Mouse (Mus musculus): Measurements from ENCODE around the gene Hmg20a. TPM values are rescaled to one million over a fixed set of nuclear protein-coding genes. Genes with fewer than 3 reads are reported as not detected.

The Hmg20a gene
- polyA plus RNA-seq, 1 experiment from 2014 or later, result 11.5 TPM

DNA sequence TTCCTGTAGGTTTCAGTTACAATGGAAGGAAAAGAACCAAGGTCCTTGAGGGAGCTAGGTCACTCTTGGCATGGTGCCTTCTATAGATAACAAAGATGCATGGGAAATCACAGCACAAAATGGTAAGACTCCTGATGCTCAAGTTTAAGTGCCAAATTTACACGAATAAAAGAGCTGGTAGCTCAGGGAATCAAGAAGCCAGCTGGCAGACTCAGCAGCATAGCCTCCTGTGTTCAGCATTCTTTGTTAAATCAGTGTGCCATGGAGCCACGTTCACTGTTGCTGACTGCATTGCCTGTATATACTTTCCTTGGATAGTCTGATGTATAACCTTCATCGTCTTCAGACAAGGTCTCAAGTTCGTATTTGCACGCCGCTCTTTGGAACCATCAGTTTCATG lies 33.2 kb downstream of the Hmg20a start:
- Histone ChIP-seq H3K9me3 (replicated peaks) (no peaks in the 10 kb centered on the region), H3K4me3 (replicated peaks) (no peak overlapping the region), H3K27me3 (no peaks in the 10 kb centered on the region), H3K36me3 (replicated peaks) (no peaks in the 10 kb centered on the region), H3K9ac (no peak overlapping the region), H3K27ac (replicated peaks) (no peak overlapping the region), H3K4me1 (replicated peaks) (peaks cover 16% of the 10 kb centered on the region), H3K4me2 (no peak overlapping the region)
- no peak for ATAC-seq (ENCODE audit: insufficient read depth)
- 81% methylated on average over 6 of the region's 6 CpGs for WGBS (ENCODE audit: insufficient replicate concordance)

DNA sequence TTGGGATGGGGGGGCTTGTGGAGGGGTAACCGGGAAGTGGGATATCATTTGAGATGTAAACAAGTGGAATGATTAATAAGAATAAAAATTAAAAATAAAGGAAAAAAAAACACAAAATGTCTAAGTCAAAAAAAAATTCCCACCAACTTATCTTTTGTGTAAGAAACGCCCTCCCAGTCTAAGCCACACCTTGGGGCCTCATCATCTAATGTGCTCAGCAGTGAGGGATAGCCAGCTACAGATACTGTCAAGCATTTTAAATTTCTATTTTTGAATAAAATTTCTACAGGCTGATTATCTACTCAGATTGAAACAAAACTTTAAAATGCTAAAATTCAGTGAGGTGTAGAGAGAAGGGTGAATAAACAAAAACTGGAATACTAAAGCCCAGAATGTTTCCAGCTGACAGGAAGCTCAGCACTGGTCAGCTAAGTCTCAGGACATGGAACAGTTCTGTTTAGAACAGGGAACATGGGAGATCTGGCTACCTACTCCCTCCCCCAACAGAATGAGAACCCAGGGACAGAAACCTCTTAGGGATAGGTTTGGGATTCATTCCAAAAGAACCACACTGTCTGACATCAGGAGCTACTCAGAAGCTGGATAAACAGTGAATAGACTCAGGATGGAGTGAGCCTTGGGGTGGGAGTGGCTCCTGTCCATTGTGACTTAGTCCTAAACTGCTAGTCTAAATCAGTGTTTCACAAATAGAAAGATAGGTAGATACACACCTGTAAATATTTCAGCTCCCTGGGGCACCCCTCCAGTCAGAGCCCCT lies 34.8 kb downstream of the Hmg20a start:
- no peaks in the 10 kb centered on the region for H3K27me3 ChIP-seq
- no peak overlapping the region for H3K4me3 ChIP-seq (replicated peaks)
- H3K9ac ChIP-seq, result no peak overlapping the region
- no peaks in the 10 kb centered on the region for H3K36me3 ChIP-seq (replicated peaks)
- no peaks in the 10 kb centered on the region for H3K9me3 ChIP-seq (replicated peaks)
- H3K4me2 ChIP-seq, result peak overlapping the region; percentile 32; the same call in 1 of the 2 replicates
- WGBS (ENCODE audit: insufficient replicate concordance), result 59% methylated on average over 2 of the region's 2 CpGs
- no peak overlapping the region for H3K27ac ChIP-seq (replicated peaks)
- peaks cover 16% of the 10 kb centered on the region for H3K4me1 ChIP-seq (replicated peaks)
- ATAC-seq (ENCODE audit: insufficient read depth), result peak; percentile 49; the same call in 1 of the 2 replicates

DNA sequence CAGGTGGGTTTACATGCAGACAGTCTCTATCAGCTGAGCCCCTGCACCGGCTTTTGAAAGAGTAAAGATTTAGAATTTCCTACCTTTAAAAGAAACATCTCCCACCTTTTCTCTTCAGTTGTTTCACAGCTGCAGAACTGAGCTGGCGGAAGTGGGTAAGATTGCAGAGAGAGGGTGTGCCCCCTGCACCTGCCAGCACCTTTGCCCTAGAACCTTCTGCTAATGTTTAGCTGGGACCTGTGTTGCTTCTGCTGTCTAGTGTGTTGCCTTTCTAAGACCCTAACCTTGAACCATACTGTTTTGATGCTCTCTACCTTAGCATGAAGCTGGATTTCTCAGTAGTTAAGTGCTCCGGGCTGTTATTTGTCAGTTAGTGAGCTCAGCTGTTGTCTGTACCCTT lies 38.0 kb downstream of the Hmg20a start:
- 65% methylated on average over 3 of the region's 3 CpGs for WGBS (ENCODE audit: insufficient replicate concordance)
- Histone ChIP-seq H3K27me3 (no peaks in the 10 kb centered on the region), H3K27ac (replicated peaks) (no peak overlapping the region), H3K4me1 (replicated peaks) (peaks cover 16% of the 10 kb centered on the region), H3K36me3 (replicated peaks) (no peaks in the 10 kb centered on the region), H3K4me2 (no peak overlapping the region), H3K4me3 (replicated peaks) (no peak overlapping the region), H3K9me3 (replicated peaks) (no peaks in the 10 kb centered on the region), H3K9ac (no peak overlapping the region)
- ATAC-seq (ENCODE audit: insufficient read depth), result no peak

DNA sequence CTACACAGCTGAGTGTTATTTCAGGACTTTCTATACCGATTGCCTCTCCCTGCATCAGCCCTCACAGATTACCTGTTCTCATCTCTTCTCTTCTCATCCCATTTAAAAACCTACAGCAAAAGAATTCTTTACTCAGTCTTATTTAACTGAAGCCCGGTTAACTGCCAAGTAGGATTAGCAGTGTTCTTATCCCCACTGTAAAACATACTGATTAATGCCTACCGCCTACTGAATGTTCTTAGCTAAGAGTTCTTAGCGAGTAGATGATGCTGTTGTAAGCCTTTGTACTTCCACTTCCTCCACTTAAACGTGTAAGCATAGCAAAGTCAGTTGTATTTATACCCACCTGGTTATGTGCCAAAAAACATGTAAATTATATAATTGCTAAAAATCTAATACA lies 42.6 kb downstream of the Hmg20a start:
- 63% methylated on average over 5 of the region's 5 CpGs for WGBS (ENCODE audit: insufficient replicate concordance)
- no peak for ATAC-seq (ENCODE audit: insufficient read depth)
- H3K4me2 ChIP-seq, result no peak overlapping the region
- no peaks in the 10 kb centered on the region for H3K27me3 ChIP-seq
- H3K4me3 ChIP-seq (replicated peaks), result no peak overlapping the region
- H3K36me3 ChIP-seq (replicated peaks), result no peaks in the 10 kb centered on the region
- no peaks in the 10 kb centered on the region for H3K9me3 ChIP-seq (replicated peaks)
- peaks cover 5% of the 10 kb centered on the region for H3K4me1 ChIP-seq (replicated peaks)
- no peak overlapping the region for H3K9ac ChIP-seq
- no peak overlapping the region for H3K27ac ChIP-seq (replicated peaks)

DNA sequence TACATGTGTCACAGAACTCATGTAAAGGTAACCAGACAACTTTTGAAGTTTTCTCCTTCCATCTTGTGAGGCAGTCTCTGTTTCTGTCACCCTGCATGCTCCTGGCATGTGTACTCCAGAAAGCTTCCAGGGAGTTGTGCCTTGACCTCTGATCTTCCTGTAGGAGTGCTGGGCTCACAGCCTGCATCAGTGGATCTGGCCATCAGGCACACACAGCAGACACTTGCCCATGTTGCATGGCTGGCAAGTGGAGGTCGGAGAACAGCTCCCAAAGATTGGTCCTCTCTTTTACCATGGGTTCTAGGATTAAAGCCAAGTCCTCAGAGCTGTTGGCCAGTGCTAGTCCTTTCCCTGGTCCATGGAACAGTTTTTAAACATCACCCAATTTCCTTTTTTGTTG lies 44.2 kb downstream of the Hmg20a start:
- no peak for ATAC-seq (ENCODE audit: insufficient read depth)
- Histone ChIP-seq H3K4me1 (replicated peaks) (peaks cover 5% of the 10 kb centered on the region), H3K9me3 (replicated peaks) (no peaks in the 10 kb centered on the region), H3K36me3 (replicated peaks) (0 out of 2 replicates have a peak, but pooled peaks cover under 1% of the 10 kb centered on the region), H3K4me3 (replicated peaks) (no peak overlapping the region), H3K9ac (no peak overlapping the region), H3K4me2 (no peak overlapping the region), H3K27me3 (no peaks in the 10 kb centered on the region), H3K27ac (replicated peaks) (no peak overlapping the region)
- 65% methylated on average over 1 of the region's 1 CpGs for WGBS (ENCODE audit: insufficient replicate concordance)

DNA sequence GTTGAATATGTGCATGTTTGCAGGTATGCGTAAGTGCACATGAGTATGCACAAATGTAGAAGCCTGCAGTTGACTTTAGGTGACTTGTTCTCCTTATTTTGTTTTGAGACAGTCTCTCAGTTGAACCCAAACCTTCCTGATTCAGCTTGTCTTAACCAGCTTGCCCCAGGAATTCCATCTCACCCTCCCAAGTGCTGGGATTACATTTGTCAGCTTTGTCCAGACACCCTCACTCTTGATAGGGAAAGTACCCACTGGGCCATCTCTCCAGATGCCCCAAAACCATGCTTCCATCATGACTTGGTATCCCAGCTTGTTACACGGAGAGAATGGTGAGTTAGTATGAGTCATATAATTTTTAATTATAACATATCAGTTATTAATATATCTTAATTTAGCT lies 44.6 kb downstream of the Hmg20a start:
- Histone ChIP-seq H3K9ac (no peak overlapping the region), H3K27ac (replicated peaks) (no peak overlapping the region), H3K27me3 (no peaks in the 10 kb centered on the region), H3K36me3 (replicated peaks) (0 out of 2 replicates have a peak, but pooled peaks cover 5% of the 10 kb centered on the region), H3K4me1 (replicated peaks) (peaks cover 5% of the 10 kb centered on the region), H3K9me3 (replicated peaks) (no peaks in the 10 kb centered on the region), H3K4me3 (replicated peaks) (no peak overlapping the region), H3K4me2 (no peak overlapping the region)
- 72% methylated on average over 2 of the region's 2 CpGs for WGBS (ENCODE audit: insufficient replicate concordance)
- no peak for ATAC-seq (ENCODE audit: insufficient read depth)

DNA sequence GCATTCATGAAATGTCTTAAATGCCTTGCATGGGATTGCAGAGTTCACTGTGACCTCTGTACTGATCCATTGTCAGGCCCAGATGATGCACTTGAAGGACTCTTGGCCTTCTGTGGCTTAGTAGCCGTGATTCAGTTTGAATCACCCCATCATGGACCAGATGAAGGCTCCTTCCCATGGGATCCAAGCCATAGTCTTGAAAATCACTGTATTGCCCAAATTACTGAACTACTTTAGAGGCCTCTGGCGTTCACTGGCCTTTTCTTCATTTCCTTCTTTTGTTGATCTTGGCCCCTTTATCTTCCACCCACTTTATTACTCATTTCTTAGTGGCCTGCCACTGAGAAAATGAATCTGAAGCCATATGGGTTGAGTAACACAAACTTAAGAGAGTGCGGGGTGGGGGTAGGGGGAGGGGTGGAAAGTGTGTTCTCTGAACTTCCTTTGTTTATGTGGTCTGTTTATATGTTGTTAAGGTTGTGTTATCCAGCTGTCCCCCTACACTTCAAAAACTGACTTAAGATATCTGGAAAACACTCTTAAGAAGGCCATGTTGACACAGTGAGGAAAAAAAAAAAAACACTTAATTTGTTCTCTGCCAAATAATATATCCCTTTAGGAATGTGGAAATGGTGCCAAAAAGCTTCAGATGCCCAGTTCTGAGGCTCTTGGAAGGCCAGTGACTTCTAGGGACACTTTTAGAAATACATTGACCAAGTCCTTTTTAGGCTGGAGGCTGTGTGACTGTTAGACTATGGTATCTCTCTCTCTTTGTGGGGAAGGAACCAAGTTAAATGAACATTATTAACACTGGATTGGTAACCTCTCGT lies 45.5 kb downstream of the Hmg20a start:
- H3K9me3 ChIP-seq (replicated peaks), result no peaks in the 10 kb centered on the region
- H3K4me2 ChIP-seq, result no peak overlapping the region
- no peak overlapping the region for H3K9ac ChIP-seq
- H3K27ac ChIP-seq (replicated peaks), result no peak overlapping the region
- ATAC-seq (ENCODE audit: insufficient read depth), result no peak
- H3K4me3 ChIP-seq (replicated peaks), result no peak overlapping the region
- H3K4me1 ChIP-seq (replicated peaks), result peaks cover 5% of the 10 kb centered on the region
- 0 out of 2 replicates have a peak, but pooled peaks cover 6% of the 10 kb centered on the region for H3K36me3 ChIP-seq (replicated peaks)
- no peaks in the 10 kb centered on the region for H3K27me3 ChIP-seq
- 44% methylated on average over 4 of the region's 4 CpGs for WGBS (ENCODE audit: insufficient replicate concordance)

DNA sequence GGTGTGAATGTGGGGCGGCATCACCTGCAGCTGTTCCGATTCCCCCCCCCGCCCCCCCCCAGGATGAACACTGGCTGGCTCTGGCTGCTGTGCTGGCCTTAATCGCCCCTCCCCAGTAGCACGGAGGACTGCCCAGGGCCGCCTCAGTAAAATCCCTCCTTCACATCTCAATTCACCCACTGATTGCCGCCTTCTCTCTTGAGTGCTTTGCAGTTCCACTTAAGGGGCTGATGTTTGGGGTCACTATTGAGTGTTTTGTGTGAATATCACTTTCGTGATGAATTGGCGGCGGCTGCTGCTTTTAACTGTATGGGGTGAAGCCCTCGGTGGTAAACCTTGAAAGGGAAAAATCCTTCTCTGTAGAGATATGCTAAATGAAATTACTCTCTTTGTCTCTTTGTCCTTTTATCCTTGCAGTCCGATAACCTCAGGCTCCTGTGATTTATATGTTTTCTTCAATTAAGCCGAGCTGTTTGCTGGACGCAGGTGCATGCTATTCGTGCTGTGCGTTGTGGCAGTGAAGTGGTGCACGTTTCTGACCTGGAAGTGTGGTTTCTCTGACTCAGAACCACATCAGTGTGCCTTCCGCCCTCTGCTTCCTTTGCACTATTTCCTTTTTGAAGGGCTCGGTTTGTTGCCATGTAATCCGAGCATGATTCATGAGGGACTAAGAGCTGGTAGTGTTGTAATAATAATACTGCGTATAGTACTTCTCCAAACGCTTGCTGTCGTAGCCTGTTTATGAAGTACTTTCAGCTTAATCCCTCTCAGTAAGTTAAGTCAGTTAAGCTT lies 46.6 kb downstream of the Hmg20a start:
- ATAC-seq (ENCODE audit: insufficient read depth), result no peak
- Histone ChIP-seq H3K27ac (replicated peaks) (peak overlapping the region; percentile 29), H3K9me3 (replicated peaks) (no peaks in the 10 kb centered on the region), H3K36me3 (replicated peaks) (0 out of 2 replicates have a peak, but pooled peaks cover 12% of the 10 kb centered on the region), H3K4me1 (replicated peaks) (peaks cover 5% of the 10 kb centered on the region), H3K9ac (no peak overlapping the region), H3K27me3 (no peaks in the 10 kb centered on the region), H3K4me3 (replicated peaks) (no peak overlapping the region), H3K4me2 (peak overlapping the region; percentile 19)
- 24% methylated on average over 23 of the region's 23 CpGs for WGBS (ENCODE audit: insufficient replicate concordance)

GRCm38 (mm10) chr9:56466251-56466650 lies 47.8 kb downstream of the Hmg20a start:
- Histone ChIP-seq H3K4me2 (no peak overlapping the region), H3K36me3 (replicated peaks) (0 out of 2 replicates have a peak, but pooled peaks cover 12% of the 10 kb centered on the region), H3K9ac (no peak overlapping the region), H3K4me1 (replicated peaks) (peaks cover 5% of the 10 kb centered on the region), H3K27me3 (no peaks in the 10 kb centered on the region), H3K4me3 (replicated peaks) (no peak overlapping the region), H3K9me3 (replicated peaks) (no peaks in the 10 kb centered on the region), H3K27ac (replicated peaks) (no peak overlapping the region)
- WGBS (ENCODE audit: insufficient replicate concordance), result 70% methylated on average over 4 of the region's 4 CpGs
- no peak for ATAC-seq (ENCODE audit: insufficient read depth)

DNA sequence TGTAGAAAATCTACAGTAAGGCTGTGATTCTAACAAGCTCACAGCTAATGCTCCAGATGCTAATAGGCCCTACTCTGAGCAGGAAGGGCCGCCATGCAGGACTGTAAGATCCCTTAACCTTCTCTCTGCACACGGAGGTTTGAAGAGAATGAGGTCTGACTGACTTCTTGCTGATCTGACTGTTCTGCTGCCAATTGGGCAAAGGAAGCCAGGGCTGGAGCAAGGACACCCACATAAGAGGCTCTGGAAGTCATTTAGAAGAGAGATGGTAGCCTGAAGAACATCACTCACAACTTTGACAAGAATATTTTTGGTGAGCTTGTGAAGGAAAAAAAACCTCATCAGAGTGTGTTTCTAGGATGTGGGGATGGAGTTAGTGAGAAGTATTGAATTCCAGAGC lies 51.2 kb downstream of the Hmg20a start:
- H3K27ac ChIP-seq (replicated peaks), result no peak overlapping the region
- H3K4me3 ChIP-seq (replicated peaks), result no peak overlapping the region
- H3K4me1 ChIP-seq (replicated peaks), result peaks cover 2% of the 10 kb centered on the region; the same call in 1 of the 2 replicates
- peaks cover 28% of the 10 kb centered on the region for H3K36me3 ChIP-seq (replicated peaks)
- H3K9ac ChIP-seq, result no peak overlapping the region
- H3K27me3 ChIP-seq, result no peaks in the 10 kb centered on the region
- ATAC-seq (ENCODE audit: insufficient read depth), result no peak
- no peaks in the 10 kb centered on the region for H3K9me3 ChIP-seq (replicated peaks)
- WGBS (ENCODE audit: insufficient replicate concordance), result 49% methylated on average over 2 of the region's 2 CpGs
- H3K4me2 ChIP-seq, result no peak overlapping the region

DNA sequence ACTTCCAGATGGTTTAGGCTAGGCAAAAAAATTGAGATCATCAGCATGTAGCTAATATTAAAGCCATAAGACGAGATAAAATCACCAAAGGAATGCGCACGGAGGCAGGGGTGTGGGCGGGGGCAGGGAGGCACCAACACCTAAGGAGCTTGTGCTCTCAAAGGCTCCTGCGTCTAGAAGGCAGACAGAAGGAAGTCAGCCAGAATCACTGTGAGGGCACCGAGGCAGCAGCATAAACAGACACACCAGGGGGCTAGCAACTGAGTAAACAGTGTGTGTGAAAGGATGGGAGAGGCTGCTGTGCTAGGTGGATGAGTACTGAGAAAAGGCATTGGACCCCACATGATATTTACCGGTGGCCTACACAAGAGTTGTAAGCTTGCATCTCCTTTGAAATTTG lies 51.9 kb downstream of the Hmg20a start:
- 41% methylated on average over 7 of the region's 7 CpGs for WGBS (ENCODE audit: insufficient replicate concordance)
- no peak overlapping the region for H3K4me2 ChIP-seq
- H3K36me3 ChIP-seq (replicated peaks), result peaks cover 28% of the 10 kb centered on the region
- no peaks in the 10 kb centered on the region for H3K27me3 ChIP-seq
- H3K9me3 ChIP-seq (replicated peaks), result no peaks in the 10 kb centered on the region
- H3K9ac ChIP-seq, result no peak overlapping the region
- no peak for ATAC-seq (ENCODE audit: insufficient read depth)
- 0 out of 2 replicates have a peak, but pooled peaks cover under 1% of the 10 kb centered on the region for H3K4me1 ChIP-seq (replicated peaks)
- H3K27ac ChIP-seq (replicated peaks), result no peak overlapping the region
- H3K4me3 ChIP-seq (replicated peaks), result no peak overlapping the region
